Mouse (Mus musculus) testis, postnatal 10 days (tissue): ENCODE measurements at regions not wholly inside any gene's neighbourhood (a gene's known extent, or its start where the extent isn't known, plus 50 kb on each side); places are given as distances from the start of the nearest gene placed in this dataset.

Experiments used
- DNase-seq: peaks from one replicate; pipeline ENCODE4 v3.0.0; 2021; ENCODE audit warnings: low spot score

GRCm38 (mm10) chr13:51227836-51228235, 57.0 kb downstream of the Nxnl2 start:
- no peak for DNase-seq

GRCm38 (mm10) chr13:51228862-51229770, 58.3 kb downstream of the Nxnl2 start:
- DNase-seq: peak; percentile 57

GRCm38 (mm10) chr13:51229862-51230261, 59.0 kb downstream of the Nxnl2 start:
- no peak for DNase-seq

DNA sequence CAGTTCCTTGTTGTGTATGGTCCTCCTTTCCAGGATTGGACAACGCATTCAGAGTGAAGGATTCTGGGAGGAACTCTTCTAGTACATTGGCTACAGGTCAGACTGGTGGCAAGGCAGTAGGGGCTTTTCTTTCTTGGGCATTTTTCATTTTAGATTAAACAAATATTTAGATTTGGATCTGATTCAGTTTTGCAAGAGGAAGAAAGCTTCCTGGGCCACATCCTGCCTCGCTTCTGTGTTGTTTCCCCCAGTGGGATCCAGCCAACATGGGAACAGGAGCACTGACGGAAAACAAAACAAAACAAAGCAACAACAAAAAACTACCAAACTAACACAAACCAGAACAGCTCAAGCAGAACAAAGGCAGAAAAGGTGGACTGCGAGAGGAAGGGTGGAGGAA, 60.8 kb downstream of the Nxnl2 start:
- no peak for DNase-seq

DNA sequence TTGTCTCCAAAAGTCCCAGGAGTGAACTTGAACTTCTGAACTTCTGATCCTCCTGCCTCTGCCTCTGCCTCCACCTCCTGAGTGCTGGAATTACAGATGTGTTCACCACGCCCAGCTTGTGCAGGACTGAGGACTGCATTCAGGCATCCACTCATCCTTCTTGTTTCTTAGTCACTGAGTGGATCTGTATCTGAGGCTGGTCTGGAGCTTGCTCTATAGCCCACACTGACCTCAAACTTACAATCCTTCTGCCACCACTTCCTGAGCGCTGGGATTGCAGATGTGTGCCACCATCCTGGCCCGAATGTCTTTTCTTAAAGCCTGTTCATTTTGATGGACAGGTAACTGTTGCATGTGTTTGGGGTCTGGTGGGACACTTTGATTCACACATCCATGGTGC, 76.6 kb downstream of the Nxnl2 start:
- DNase-seq: no peak

DNA sequence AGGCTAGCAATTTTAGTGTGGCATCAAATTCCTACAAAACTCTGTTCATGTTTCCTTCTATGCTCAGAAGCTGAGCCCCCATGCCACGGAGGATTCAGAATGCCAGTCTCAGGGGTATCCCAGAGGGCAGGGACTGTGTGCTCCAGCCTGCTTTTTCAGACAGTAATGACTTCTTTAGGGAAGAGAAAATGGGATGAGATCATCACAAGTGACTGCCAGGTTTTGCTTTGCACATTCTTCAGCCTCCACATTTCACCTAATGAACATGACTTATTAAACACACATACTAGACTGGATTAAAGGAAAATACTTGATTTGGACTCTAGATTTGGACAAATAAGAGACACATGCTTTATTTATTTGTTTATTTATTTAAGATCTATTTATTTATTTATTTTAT, 82.5 kb downstream of the Nxnl2 start:
- no peak for DNase-seq

DNA sequence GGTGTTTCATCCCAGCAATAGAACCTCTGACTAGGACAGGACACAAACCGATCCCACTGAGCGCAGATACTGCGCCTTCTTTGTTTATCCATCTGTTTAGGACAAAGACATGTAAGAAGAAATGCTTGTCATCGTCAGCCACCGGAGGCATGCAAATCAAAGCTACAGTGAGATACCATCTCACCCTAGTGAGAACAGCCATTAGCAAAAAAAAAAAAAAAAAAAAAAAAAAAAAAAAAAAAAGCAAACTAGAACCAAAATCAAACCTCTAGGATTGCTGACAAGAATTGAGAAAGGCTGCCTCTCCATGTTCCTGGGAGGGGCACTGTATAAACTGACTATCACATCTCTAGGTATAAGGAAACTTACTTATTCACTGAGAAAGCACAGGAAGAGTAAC, 84.9 kb downstream of the Nxnl2 start:
- DNase-seq: no peak

GRCm38 (mm10) chr13:51258752-51259721, 88.2 kb downstream of the Nxnl2 start:
- no peak for DNase-seq

GRCm38 (mm10) chr13:51261619-51262018, 90.8 kb downstream of the Nxnl2 start:
- no peak for DNase-seq

GRCm38 (mm10) chr13:51272786-51273185, 102.0 kb downstream of the Nxnl2 start:
- DNase-seq: no peak

DNA sequence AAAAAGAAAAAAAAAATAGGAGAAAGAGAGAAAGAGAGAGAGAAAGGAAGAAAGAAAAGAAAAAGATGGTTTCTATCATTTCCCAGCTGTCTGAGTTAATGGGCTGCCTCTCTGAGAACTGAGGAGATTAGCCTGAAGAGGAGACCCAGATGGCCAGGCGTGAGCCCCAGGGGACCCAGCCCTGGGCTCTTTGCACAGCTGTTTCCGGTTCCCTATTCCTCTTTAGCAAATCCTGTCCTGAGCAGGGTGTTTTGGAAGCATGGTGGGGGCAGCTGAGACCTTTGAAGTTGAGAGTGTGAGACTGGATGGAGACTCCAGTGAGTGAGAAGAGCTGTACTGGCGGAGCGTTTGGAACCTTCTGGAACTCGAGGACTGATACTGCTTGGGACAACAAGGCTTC, 103.8 kb downstream of the Nxnl2 start:
- no peak for DNase-seq

- no peak for DNase-seq
Measured at GRCm38 (mm10) chr13:51276601-51277000, 105.8 kb downstream of the Nxnl2 start.

- no peak for DNase-seq
Measured at GRCm38 (mm10) chr13:51277515-51277914, 106.7 kb downstream of the Nxnl2 start.

GRCm38 (mm10) chr13:51279642-51280387, 109.0 kb downstream of the Nxnl2 start:
- no peak for DNase-seq

DNA sequence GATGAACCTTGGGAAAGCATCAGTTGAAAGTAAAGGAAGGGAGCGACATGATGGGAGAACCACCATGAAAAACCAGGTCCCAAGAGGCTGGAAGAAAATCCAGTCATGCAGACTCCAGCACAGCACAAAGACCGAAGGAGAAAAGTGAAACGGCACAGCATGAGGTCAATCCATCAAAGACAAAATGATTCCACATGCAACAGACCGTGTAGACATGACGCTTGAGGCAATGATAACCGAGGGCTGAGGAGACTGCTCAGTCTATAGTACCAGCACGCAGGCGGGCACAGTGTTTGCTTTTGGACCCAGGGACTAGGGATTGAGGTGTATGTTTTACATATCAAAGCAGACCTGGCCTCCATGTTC, 109.5 kb downstream of the Nxnl2 start:
- no peak for DNase-seq

GRCm38 (mm10) chr13:51284679-51285078, 113.9 kb downstream of the Nxnl2 start:
- no peak for DNase-seq

DNA sequence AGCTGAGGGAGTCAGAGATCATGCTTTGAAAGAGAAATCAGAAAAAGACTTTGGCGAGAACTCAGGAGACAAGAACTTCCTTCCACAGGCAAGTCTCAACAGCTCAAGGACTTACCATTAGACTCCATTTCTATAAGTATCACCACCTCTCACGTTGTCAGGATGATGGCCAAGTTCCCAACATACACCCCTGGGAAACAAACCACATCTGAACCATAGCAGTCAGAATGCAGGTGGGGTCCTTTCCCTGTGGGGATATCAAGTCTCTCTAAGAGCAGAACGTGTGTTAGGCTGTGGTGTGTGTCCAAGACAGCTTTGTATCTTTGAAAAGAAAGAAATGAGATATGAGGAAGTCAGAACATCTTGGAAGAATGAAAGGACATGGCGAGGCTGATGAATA, 118.6 kb downstream of the Nxnl2 start:
- no peak for DNase-seq

DNA sequence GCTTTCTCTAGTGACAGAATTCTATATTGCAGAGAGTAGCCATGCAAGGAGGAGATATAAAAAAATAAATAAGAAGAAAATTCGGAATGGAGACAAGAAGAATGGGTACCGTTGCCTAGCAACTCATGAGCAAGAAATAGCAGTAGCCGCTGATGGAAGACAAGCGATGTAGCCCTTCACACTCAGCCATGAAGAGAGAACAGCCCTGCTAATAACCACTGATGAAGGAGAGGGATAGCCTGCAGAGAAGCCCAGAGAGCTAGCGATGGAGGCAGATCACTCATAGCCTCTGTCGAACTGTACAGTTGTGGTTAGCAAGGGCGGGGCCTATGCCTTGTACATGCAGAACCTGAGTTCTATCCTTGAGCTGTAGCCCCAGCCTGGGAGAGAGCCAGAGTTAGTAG, 118.4 kb upstream of the S1pr3 start:
- no peak for DNase-seq

DNA sequence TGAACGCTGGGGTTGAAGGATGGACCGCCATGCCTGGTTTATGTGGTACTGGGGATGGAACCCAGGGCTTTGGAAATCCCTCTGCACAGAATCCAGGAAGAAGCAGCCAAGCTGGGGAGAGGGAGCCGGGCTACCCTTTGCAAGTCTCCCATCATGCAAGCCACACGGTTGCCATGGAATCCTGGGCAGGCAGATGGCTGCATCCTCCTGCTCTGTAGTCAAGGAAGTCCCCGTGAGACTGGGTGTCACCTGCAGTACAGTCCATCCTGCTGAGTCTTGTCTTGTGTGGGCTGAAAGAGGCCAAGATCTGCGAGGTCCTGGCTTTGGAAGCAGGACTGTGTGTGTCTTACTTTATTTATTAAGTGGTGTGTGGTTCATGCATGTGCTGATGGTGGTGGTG, 117.5 kb upstream of the S1pr3 start:
- DNase-seq: no peak

DNA sequence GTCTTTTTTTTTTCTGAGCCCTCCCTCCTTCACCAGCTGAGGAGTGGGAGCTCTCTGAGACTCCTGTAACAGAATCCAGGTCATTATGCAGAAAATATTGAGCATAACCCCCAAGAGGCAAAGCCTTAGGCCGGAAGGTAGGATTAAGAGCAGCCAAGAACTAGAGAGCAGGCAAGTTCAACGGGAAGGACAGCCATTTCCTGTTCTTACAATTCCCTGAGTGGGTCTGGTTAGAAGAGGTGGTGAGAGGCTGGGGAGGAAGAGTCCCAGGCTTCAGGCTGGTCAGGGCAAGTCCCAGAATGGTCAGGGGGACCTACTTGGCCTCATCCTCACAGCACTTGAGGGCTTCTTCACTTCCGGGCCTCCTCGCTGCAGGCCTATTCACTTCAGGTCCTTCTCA, 115.4 kb upstream of the S1pr3 start:
- no peak for DNase-seq

DNA sequence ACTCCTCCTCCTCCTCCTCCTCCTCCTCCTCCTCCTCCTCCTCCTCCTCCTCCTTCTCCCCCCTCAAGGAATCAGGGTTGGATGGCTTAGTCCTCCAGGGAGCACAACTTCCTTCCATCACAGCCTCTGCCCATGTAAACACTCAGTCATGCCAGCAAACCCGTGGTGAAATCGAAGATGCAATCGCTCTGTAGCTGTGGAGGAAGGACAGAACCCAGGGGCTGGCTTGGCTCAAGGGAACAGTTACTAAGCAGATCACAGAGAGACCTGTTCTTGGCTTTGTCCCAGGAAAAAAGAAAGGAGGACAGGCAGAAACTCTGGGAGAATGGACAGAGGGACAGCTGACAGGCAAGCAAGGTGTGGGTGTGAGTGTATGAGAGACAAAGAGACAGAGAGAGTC, 112.6 kb upstream of the S1pr3 start:
- no peak for DNase-seq

DNA sequence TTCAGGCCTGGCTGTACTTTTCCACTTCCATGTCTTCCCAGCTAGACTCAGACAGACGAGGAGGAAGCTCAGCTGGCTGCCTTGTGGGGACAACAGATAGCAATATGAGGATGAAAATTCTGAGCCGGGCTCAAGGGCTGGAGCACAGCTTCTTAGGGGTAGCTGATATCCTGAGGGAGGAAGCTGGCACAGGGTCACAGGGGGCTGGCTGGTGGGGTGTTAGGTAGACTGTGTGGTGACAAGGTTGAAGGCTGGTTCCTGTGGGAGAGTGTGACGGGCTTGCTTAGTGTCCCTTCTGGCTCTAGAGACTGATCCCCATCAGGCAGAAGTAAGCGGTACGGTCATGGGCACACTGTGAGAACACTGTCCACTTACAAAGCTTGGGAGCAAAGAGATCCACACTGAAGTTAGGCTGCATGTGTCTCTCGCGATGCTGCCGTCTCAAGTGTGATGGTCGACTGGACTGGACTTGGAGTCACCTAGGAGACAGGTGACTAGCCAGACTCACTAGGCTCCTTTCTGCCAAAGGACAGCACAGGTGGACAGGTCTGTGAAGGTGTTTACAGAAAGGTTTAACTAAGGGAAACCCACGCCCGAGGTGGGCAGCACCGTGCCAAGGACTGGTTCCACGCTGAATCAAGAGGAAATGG, 111.1 kb upstream of the S1pr3 start:
- no peak for DNase-seq
